Mouse (Mus musculus) ES-Bruce4 (cell line): Measurements from ENCODE around the gene Usp54.

ENCODE experiments used
- CTCF ChIP-seq: IDR thresholded peaks from one replicate; pipeline ENCODE4 v1.8.1; 2011; ENCODE audit warnings: low read depth, low read length
- EP300 ChIP-seq: IDR thresholded peaks from 2 replicates; pipeline ENCODE4 v1.6.1; 2011; ENCODE audit warnings: low read depth, low read length; ENCODE audit not compliant: insufficient read depth

- TF ChIP-seq EP300 (no peak), CTCF (no peak)
Measured at GRCm38 (mm10) chr14:20618211-20618610, 22.7 kb downstream of the Usp54 start.
